Mouse (Mus musculus) hindbrain, embryonic 12.5 days (tissue): ENCODE data around the gene Eif1ax. TPM values are rescaled to one million over a fixed set of nuclear protein-coding genes. Genes with fewer than 3 reads are reported as not detected.

Source experiments
- polyA plus RNA-seq: library from polyadenylated mRNA; unstranded; fragments of >200 nt; fragmentation: Nextera tagmentation; extraction: Ambion mirVana; gene quantifications from 2 replicates; pipeline ENCODE4 v1.2.1, GENCODE M21; 2016

The Eif1ax gene
- polyA plus RNA-seq, 1 experiment from 2014 or later, result 131 TPM

Other genes with a start within 250 kb of the Eif1ax start
- 5.2 and 5.4 TPM in 2 replicates for gene Rps6ka3, start 161.9 kb upstream of the Eif1ax start, polyA plus RNA-seq
- 21.7 and 21.8 TPM in 2 replicates for gene Map7d2, start 42.4 kb downstream of the Eif1ax start, polyA plus RNA-seq
- gene Bclaf3, start 154.5 kb downstream of the Eif1ax start, polyA plus RNA-seq, result 33.1 and 35.1 TPM in 2 replicates